Mouse (Mus musculus) spleen, adult 2 months (tissue): ENCODE measurements around the gene Tma7. TPM values are rescaled to one million over a fixed set of nuclear protein-coding genes. Genes with fewer than 3 reads are reported as not detected.

Experiments
- DNase-seq, 2 experiments: peaks; one replicate each; pipeline versions ENCODE4 v3.0.0 to v3.0.0-alpha.2; 2012 to 2021; ENCODE audit warnings: low spot score in 2 of 2, low read depth in 1 of 2
- H3K27ac ChIP-seq: fragments of 200-500 bp; 2 replicates; pipeline ENCODE4 v1.5.1; 2012; ENCODE audit warnings: low read length, inconsistent platforms; ENCODE audit not compliant: insufficient read depth
- H3K27me3 ChIP-seq: fragments of 200-500 bp; 2 replicates; pipeline ENCODE4 v1.6.1; 2012; ENCODE audit warnings: mild to moderate bottlenecking, moderate library complexity, low read length, inconsistent platforms; ENCODE audit not compliant: control insufficient read depth, insufficient read depth
- H3K36me3 ChIP-seq: fragments of 200-500 bp; 2 replicates; pipeline ENCODE4 v1.6.1; 2012; ENCODE audit warnings: mild to moderate bottlenecking, low read length, inconsistent platforms; ENCODE audit not compliant: control insufficient read depth, insufficient read depth
- H3K4me1 ChIP-seq: fragments of 200-500 bp; 2 replicates; pipeline ENCODE4 v1.6.1; 2011; ENCODE audit warnings: inconsistent platforms; ENCODE audit not compliant: control insufficient read depth, insufficient read depth, insufficient read length
- H3K4me3 ChIP-seq: fragments of 200-500 bp; 2 replicates; pipeline ENCODE4 v1.5.1; 2011; ENCODE audit warnings: mild to moderate bottlenecking, inconsistent platforms; ENCODE audit not compliant: insufficient read depth, insufficient read length; ENCODE audit errors: extremely low read depth
- CTCF ChIP-seq: fragments of 200-500 bp; IDR thresholded peaks from 2 replicates; pipeline ENCODE4 v1.5.1; 2011; ENCODE audit warnings: mild to moderate bottlenecking, inconsistent platforms; ENCODE audit not compliant: insufficient read depth, insufficient read length, insufficient replicate concordance; ENCODE audit errors: extremely low read depth
- POLR2A ChIP-seq: fragments of 200-500 bp; IDR thresholded peaks from 2 replicates; pipeline ENCODE4 v1.6.1; 2011; ENCODE audit warnings: low read depth, low read length, inconsistent platforms
- WGBS: fragments of 180-500 bp; shearing (Covaris S2); methylation state at CpG from one replicate; pipeline ENCODE4 v1.1.7; 2018; 5-methylcytosine and 5-hydroxymethylcytosine counted together
- polyA plus RNA-seq: library from polyadenylated mRNA; depleted of rRNA; stranded (reverse); fragments of >200 nt; gene quantifications from 2 replicates; pipeline ENCODE4 v1.2.3, GENCODE M21; 2012

The Tma7 gene
- polyA plus RNA-seq, 1 experiment: 16.4 TPM

- WGBS: 84% methylated on average over 5 of the region's 5 CpGs
- peaks cover 4% of the 10 kb centered on the region for H3K27me3 ChIP-seq
These were observed 15.4 kb upstream of the Tma7 start for GRCm38 (mm10) chr9:109097831-109098230.

GRCm38 (mm10) chr9:109097291-109097690 is 14.9 kb upstream of the Tma7 start:
- H3K27ac ChIP-seq: 0 out of 2 replicates have a peak overlapping the region, but pooled peaks have one; percentile 11
- no peaks in the 10 kb centered on the region for H3K36me3 ChIP-seq
- no peak for TF ChIP-seq CTCF
- TF ChIP-seq POLR2A: no peak
- 80% methylated on average over 6 of the region's 6 CpGs for WGBS
- no peak for DNase-seq
- peaks cover 4% of the 10 kb centered on the region for H3K4me1 ChIP-seq
- H3K4me3 ChIP-seq: no peak overlapping the region
- peaks cover 4% of the 10 kb centered on the region for H3K27me3 ChIP-seq

More at GRCm38 (mm10) chr9:109097831-109098230, 15.4 kb upstream of the Tma7 start:
- Histone ChIP-seq H3K36me3 (no peaks in the 10 kb centered on the region), H3K4me3 (no peak overlapping the region), H3K4me1 (peaks cover 4% of the 10 kb centered on the region), H3K27ac (no peak overlapping the region)
- DNase-seq: no peak
- TF ChIP-seq CTCF (no peak), POLR2A (no peak)

- Histone ChIP-seq H3K27ac (no peak overlapping the region; the same call in 1 of the 2 replicates), H3K4me3 (no peak overlapping the region), H3K36me3 (no peaks in the 10 kb centered on the region), H3K27me3 (peaks cover 4% of the 10 kb centered on the region), H3K4me1 (peaks cover 4% of the 10 kb centered on the region)
- DNase-seq: no peak
- whole genome bisulfite sequencing: 86% methylated on average over 6 of the region's 6 CpGs
- TF ChIP-seq POLR2A: no peak
These were observed 14.5 kb upstream of the Tma7 start for GRCm38 (mm10) chr9:109096856-109097255.

- H3K27ac ChIP-seq: peak overlapping the region; percentile 35; the same call in 1 of the 2 replicates
- no peak for TF ChIP-seq POLR2A
- TF ChIP-seq CTCF: no peak
- H3K36me3 ChIP-seq: 0 out of 2 replicates have a peak, but pooled peaks cover 2% of the 10 kb centered on the region
- H3K4me1 ChIP-seq: peaks cover 4% of the 10 kb centered on the region
- peaks cover 4% of the 10 kb centered on the region for H3K27me3 ChIP-seq
- peak overlapping the region; percentile 6; the same call in 1 of the 2 replicates for H3K4me3 ChIP-seq
- WGBS: 86% methylated on average over 9 of the region's 9 CpGs
- no peak for DNase-seq
These were observed 13.9 kb upstream of the Tma7 start for GRCm38 (mm10) chr9:109096251-109096661.

- Histone ChIP-seq H3K4me3 (peak within 1 kb of the TSS; percentile 64), H3K27ac (peak within 1 kb of the TSS; percentile 36), H3K27me3 (peaks cover 4% of the 10 kb centered on the region), H3K36me3 (peaks cover 6% of the 10 kb centered on the region), H3K4me1 (peaks cover 4% of the 10 kb centered on the region)
- TF ChIP-seq POLR2A (no peak), CTCF (no peak)
- WGBS: under 1% methylated on average over 98 of the region's 102 CpGs
- peak; percentile 7 to 44 for DNase-seq
These were observed 13.0 kb upstream of the Tma7 start, which contains the start of gene Plxnb1 for GRCm38 (mm10) chr9:109095137-109095982. Gene Plxnb1 (plus strand): TSS chr9:109095389.

GRCm38 (mm10) chr9:109094553-109095136 is 12.3 kb upstream of the Tma7 start:
- WGBS: 13% methylated on average over 21 of the region's 21 CpGs
- DNase-seq: no peak
- TF ChIP-seq POLR2A (no peak), CTCF (no peak)
- Histone ChIP-seq H3K27me3 (peaks cover 4% of the 10 kb centered on the region), H3K4me3 (peak overlapping the region; percentile 64; the same call in 1 of the 2 replicates), H3K36me3 (peaks cover 9% of the 10 kb centered on the region), H3K27ac (no peak overlapping the region), H3K4me1 (peaks cover 4% of the 10 kb centered on the region)

GRCm38 (mm10) chr9:109093786-109094552 is 11.6 kb upstream of the Tma7 start:
- H3K27me3 ChIP-seq: peaks cover 4% of the 10 kb centered on the region
- peaks cover 12% of the 10 kb centered on the region for H3K36me3 ChIP-seq
- TF ChIP-seq POLR2A (no peak), CTCF (no peak)
- H3K27ac ChIP-seq: no peak overlapping the region
- no peak for DNase-seq
- peaks cover 4% of the 10 kb centered on the region for H3K4me1 ChIP-seq
- WGBS: 54% methylated on average over 11 of the region's 11 CpGs
- no peak overlapping the region for H3K4me3 ChIP-seq
